Mouse (Mus musculus): ENCODE measurements around the gene Zfp36.

Zfp36 gene

GRCm38 (mm10) chr7:28383606-28384005 lies 3.6 kb upstream of the Zfp36 start:
- no peak for DNase-seq

DNA sequence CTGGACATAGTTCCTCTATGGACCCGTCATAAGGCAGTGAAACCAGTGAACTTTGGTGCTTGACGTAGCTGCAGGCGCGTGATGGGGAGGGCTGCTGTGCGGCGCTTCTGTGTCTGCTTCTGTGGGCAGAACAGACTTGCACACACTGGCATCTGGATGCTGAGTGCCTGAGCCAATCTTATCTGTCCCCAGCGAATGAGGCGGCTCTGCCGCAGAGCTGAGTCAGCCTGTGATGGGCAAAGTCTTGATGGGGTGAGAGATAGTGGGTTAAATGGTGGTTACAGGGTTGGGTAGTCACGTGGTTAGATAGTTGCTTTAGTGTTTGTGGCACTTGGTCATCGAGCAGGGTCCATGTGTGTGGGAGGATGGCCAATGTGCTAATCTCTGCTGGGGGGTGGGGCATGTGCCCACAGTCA lies 2.9 kb upstream of the Zfp36 start:
- DNase-seq: no peak

GRCm38 (mm10) chr7:28382347-28382951 lies 2.4 kb upstream of the Zfp36 start:
- DNase-seq: no peak

- peak; percentile 27 for DNase-seq
Measured at GRCm38 (mm10) chr7:28381938-28382337, 1.9 kb upstream of the Zfp36 start.

DNA sequence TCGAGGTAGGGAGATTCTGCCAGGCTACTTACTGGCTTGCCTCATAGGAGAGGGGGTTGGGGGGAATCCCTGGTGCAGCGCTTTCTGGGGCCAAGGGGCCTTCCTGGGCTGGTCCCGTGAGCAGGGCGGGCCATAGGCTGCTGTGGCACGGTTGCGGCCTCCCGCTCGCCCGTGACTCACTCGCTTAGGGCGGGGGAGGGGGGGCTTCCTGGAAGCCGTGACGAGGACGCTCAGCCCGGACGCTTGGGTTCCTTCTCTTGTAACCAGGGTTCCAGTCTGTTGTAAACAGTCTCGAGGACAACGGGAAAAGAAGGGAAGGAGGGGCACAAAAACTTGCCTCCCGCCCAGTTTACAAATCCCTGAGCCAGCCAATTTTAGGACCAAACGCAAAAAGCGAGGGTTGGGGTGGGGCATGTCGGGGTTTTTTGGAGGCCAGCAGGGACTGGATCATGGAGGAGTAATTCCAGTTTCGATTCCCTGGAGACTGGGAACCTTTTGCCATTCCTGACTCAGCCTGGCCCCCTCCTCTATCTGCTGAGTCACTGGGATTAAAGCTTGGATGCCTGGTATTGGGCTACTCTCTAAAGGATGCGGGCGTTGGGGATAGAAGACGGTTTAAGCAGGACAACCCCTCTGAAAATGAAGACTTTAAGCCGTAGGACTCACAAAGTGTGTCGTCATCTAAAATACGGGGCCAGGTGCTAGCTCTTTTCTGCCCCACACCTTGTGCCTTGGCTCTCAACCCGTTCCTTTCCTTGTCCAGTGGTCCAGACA lies 1.2 kb upstream of the Zfp36 start:
- no peak for DNase-seq

DNA sequence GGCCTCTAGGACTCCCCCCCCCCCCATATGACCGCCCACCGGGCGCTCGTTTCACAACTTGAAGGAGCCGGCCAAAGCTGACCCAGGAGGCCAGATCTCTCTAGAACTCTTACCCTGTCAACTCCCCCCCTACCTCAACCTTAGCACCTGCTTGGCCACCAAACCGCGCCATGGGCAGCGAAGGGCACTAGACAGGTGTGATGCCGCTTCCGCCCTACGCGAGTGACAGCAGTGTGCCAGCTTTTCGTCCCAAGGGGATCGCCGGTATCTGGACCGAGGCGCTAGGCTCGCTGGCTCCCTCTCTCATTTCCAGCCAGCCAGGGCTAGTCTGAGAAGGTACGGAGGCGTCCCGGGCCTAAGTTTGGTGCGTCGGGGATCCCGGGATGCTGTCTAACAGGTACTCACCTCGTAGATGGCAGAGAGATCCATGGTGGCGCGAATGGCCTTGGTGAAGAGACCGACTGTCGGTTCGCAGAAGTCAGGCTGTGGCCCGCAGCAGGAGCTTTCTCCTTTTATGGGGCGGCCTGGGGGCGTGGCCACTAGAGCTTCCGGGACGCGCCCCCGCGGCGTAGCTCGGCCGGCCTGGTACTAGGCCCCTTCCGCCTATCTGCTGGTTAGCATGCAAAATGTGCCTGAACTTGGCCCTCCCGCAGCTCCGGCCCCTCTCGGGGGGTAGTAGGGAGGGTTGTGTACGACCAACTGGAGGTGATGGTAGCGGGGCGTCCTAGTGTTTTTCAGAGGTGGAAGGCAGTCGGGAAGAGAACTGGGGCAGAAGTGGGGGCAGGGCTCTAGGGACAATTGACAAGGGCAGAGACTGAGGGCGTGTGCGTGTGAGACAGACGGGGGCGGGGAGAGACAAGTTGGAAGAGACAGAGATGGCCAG lies 1.0 kb downstream of the Zfp36 start:
- DNase-seq: peak; percentile 51 to 64

- no peak for DNase-seq
Measured at GRCm38 (mm10) chr7:28378066-28378690, 1.9 kb downstream of the Zfp36 start.

- DNase-seq: no peak
Measured at GRCm38 (mm10) chr7:28377190-28378065, 2.6 kb downstream of the Zfp36 start.

DNA sequence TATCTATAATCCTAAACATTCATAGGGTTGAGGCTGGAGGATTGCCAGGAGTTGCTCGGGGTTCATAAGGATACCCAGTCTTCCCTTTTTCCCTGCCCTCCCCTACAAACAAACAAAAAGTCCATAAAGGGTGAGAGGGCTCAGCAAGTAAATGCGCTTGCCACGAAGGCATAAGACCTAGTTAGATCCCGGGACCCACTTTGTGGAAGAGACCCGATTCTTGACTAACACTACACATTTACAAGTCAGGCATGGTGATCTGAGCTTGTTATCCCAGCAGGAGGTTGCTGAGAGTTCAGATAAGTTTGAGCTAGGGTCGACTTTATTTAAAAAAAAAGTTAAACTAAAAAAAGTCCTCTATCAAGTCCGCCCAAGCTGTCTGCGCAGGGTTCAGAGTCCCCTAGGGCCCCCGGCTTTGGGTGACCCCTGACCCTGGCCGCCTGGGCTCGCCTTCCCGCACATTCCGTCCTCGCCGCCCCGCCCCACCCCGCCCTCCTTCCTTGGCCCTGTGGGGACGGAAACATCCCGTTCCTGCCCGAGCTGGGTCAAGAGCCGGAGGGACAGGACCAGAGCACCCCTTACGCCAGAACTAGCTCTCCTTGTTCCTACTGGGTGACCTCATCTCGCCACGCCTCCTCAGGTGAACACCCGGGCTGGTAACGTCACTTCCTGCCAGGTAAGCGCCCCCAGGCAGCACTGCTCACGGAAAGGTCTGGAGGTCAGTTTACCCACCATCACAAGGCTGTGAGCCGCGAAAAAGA lies 3.9 kb downstream of the Zfp36 start:
- peak in 1 of 2 experiments; percentile 33 for DNase-seq

GRCm38 (mm10) chr7:28375176-28375921 lies 4.7 kb downstream of the Zfp36 start:
- DNase-seq: peak; percentile 51 to 64

DNA sequence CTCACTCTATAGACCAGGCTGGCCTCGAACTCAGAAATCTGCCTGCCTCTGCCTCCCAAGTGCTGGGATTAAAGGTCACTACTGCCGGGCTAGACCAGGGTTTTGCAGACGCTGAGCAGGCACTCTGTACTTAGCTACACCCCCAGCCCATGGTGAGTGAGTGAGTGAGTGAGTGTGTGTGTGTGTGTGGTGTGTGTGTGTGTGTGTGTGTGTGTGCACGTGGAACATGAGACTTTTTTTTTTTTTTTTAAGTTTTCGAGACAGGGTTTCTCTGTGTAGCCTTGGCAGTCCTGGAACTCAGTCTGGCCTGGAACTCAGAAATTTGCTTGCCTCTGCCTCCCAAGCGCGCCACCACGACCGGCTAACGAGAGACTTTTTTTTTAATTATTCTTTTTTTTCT lies 5.4 kb downstream of the Zfp36 start:
- no peak for DNase-seq

- DNase-seq: no peak
Measured at GRCm38 (mm10) chr7:28373891-28374495, 6.1 kb downstream of the Zfp36 start.

DNA sequence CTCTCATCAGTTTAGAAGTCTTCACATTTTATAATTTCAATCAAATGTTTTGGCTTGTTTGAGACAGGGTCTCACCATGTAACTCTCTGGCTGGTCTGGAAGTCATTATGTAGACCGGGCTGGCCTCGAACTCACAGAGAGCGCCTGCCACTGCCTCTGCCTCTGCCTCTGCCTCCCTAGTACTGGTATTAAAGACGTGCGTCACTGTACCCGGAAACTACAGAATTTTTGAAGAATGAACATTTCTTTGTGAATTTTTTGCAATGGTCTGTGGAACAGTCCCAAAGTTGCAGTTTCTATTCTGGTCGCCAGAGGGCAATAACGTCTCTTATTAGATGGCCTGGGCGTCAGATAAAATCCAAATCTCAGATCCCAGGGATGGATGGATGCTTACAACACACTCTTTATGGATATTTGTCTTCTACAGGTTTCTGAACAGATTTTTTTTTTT lies 6.9 kb downstream of the Zfp36 start:
- peak; percentile 68 to 82 for DNase-seq

- DNase-seq: peak; percentile 88 to 96
Measured at GRCm38 (mm10) chr7:28372251-28373108, 7.6 kb downstream of the Zfp36 start, which contains the start of gene Plekhg2. TSS of gene Plekhg2 (minus strand) at chr7:28372599.

DNA sequence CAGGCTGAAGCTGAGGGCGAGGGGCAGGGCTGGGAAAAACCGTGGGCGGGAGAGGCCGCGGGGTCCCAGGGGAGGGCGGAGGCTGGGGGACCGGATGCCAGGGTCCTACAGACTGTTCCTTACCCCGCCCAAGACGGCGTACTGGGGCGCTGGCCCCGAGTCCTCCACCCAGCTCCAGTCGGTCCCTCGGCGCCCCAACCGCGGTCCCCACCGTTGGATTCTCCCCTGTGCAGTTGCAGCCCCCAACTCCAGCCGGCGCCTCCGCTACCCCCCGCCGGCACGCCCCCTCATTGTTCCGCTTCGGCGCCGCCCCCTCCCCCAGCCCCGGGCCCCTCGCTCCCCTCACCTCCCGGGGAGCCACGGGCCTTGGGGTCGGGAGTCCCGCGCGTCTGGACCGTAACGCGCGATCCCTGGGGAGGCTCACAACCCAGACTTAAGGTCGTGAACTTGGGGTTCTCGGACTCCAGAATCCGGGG lies 8.5 kb downstream of the Zfp36 start:
- DNase-seq: no peak

- no peak for DNase-seq
Measured at GRCm38 (mm10) chr7:28370977-28371513, 9.0 kb downstream of the Zfp36 start.

DNA sequence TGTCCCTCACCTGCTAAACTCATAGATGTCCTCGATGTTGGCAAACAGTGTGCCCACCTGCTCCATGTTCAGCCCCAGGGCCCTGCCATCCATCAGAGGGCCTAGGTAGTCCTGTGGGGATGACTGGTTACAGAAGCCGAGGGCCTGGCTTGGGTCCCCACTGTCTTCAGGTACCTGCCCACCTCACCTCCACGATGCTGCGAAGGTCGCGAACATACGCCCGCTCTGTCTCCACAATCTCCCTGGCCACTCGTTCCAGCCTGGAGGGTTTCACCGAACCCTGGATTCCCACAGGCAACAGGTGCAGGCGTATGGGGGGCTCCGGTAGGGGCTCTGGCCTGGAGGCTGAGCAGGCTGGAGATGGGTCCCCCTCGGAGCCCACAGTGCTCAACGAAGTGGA lies 10.0 kb downstream of the Zfp36 start:
- no peak for DNase-seq

DNA sequence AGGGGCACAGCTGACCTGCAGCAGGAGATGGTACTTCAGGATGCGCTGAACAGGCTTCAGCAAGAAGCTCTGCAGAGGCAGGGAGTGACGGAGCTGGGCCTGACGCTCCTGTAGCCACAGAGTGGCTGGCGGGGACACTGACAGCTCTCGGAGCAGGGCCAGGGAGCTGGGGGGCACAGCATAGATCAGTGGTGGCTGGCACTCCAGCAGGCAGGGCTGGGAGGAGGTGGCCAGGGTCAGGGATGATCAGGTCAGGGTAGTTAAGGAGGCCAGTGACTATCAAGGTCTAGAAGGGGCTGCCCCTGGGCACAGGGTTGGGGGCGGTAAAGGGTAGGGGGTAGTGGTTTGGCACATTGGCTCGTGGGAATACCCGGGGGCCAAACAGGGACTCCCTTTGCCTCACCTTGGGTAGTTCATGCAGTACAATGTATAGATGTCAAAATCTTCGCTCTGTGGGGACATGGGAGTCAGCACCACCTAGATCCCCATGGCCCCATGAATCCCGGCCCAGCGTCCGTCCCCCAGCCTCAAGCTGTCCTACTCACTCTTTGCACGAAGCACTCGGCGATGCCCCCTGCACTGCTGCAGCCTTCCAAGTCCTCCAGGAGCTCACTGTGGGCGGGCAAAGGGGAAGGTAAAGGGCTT lies 11.7 kb downstream of the Zfp36 start:
- no peak for DNase-seq
